Mouse (Mus musculus): ENCODE measurements around the gene Sstr5.

Gene Sstr5

DNA sequence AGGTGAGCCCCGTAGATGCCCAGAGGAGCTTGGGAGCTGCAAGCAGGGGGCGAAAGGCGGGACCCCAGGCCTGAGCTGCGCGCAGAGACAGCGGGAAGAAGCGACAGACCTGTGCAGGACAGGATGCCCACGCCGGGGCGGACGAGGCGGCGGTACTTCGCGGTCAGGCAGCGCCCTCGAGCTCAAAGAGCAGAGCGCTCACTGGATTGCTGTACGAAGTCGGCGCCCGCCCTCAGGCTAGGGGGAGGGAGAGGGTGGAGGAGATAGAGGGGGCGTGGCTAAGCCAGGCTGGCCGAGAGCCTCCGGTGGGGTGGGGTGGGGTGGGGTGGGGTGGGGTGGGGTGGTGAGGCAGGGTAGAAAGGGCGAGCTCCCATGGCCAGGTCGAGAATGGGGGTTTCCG, at the start of gene Sstr5:
Gene Sstr5, minus strand, starts transcription at position 276 of the 400 bp plus-strand sequence.
- no peak for DNase-seq

DNA sequence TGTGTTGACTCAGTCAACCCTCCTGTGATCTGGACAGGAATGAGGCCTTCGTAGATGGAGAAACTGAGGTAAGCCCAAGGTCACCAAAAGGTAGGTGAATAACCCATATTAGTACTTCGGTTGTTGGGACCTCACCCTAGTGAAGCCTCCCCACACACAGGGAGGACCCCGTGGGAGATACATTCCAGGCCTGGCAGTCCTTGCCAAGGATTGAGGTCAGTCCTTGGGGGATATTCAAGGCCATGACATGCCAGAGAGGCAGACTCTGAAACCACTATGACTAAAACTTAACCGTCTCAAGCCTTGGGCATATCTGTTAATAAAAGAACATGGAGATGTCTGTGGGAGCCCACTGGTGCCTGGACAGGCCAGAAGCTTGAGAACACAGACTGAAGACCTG, 44.7 kb upstream of the Sstr5 start:
- DNase-seq, result no peak

DNA sequence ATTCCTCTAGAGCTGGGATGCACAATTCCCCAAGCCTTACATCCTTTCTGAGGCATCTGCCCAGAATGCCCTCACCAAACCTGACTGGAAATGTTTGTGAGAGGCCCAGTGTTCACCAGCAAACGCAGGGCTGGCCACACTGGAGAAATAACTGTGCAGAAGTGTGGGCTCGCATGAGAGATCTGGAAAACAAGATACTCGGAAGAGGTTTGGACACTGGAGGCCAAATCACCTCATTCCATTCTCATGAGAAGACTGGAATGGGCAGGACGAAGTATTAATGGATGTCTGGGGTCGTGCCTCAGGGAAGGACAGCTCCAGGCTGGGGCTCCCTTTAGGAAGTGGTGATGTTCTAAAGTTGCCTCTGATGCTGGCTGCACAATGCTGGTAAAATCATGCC, 43.6 kb upstream of the Sstr5 start:
- no peak for DNase-seq

DNA sequence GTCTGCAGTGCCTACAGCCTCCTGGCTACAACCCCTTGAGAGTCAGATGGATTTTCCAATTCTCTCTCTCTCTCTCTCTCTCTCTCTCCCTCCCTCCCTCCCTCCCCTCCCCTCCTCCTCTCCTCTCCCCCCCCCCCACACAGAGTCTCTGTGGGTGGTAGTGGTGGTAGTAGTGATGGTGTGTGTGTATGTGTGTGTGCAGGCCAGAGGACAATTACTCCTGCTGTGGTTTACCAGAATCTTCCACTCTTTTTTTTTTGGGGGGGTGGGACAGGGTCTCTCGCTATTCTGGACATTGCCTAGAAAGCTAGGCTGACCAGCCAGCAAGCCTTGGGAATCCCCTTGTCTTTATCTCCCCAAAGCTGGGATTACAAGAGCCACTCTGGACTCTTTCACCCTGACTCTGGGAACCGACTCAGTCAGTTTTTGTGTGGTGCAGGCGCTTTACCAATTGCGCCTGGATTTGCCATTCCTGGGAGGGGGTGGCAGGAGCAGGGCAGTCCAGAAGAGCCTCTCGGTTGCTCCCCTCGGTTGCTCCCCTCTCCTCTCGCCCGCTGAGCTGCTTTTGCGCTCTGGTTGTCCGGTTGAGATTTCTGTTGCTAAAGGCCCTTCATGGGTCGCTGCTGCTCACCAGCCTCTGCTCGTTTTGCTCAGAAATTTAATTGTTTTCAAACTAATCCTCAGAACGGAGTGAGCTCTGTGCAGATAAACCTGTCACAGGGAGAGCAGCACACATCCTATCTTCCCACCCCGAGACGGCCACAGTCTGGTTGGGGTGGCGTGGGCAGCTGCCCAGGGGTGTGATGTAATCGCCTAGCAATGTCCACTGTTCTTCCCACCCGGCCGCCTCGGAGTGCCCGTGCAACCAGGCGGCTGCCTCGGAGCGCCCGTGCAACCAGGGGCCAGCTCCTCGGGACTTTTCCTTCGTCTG, 42.1 kb upstream of the Sstr5 start:
- no peak for DNase-seq

DNA sequence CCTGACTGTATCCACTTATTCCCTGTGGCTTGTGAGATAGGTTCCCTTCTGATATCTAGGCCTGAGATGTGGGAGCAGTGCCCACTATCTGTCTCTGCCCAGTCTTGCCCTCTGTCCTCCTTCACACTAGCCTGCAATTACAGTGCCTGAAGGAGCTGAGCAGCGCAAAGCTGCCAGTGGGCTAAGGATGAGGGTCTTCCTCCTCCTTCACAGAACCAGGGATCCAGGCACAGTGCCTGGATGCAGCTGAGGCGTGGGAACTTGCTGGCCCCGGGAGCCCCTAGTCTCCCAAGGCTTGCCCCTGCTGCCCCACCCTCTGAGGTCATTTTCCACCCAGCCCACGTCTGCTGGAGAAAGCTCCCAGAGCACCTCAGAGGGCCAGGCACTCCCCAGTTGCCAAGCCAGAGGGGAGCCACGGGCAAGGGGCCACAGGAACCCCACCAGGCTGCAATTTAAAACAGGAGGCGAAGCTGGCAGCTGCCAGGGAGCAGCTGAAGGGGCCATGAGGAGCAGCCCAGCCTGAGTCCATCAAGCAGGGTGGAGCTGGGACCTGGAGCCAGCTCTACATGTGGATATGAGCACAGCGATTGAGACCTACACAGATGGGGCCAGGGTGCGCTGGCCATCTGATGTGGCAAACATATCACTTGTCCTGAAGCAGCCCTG, 33.4 kb upstream of the Sstr5 start:
- DNase-seq, result no peak

DNA sequence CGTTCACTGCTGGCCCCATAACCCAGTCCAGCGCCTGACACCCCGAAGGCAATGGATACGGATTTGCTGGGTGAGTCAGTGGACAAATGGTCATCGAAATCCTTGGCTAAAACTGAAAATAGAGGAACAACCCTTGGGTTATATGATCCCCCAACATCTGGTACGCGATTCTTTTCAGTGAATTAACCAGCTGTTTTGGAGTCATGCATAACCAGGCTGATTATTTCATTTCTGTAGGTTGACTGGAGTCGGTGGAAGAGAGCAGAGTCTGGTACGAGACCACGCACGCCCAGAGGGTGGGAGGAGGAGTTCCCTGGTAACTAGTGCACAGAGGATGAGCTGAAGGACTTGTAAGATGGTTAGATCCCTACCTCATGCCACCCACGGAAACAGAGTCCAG, 25.0 kb upstream of the Sstr5 start:
- DNase-seq, result no peak

DNA sequence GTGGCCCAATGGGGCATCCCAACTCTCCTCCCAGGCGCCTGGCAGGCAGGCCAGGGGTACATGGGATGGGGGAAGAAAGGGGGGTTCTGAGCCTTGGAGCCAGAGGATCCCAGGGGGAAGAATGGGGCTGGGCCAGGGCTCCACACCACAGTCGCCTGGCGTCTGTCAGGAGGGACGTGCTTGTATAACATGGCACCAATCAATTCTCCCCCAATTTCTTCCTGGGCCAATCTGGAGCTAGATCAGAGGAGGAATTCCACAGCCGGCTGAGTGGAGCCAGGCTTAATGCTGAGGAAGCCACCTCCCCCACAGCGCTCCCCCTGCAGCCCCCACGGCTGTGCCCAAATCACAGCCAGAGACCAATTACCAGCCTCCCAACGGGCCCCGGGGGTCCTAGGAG, 23.4 kb upstream of the Sstr5 start:
- no peak for DNase-seq

DNA sequence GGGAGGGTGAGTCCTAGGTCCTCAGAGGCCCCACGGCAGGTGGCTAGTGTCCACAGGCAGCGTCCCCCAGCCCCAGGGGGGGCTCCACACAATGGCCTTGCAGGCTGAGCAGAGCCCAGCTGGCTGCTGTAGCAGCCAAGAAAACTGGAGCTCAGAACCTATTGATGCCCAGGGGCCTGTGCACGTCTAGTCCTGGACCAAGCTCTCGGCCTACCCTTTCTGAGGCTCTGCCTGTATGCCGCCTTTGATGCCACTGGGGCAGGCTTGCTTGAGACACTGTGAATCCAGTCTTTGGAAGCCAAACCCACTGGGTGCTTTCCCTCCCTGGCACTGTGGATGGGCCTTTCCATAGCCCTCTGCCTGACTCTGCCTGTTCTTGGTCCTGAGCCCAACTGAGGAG, 22.4 kb upstream of the Sstr5 start:
- DNase-seq, result no peak

DNA sequence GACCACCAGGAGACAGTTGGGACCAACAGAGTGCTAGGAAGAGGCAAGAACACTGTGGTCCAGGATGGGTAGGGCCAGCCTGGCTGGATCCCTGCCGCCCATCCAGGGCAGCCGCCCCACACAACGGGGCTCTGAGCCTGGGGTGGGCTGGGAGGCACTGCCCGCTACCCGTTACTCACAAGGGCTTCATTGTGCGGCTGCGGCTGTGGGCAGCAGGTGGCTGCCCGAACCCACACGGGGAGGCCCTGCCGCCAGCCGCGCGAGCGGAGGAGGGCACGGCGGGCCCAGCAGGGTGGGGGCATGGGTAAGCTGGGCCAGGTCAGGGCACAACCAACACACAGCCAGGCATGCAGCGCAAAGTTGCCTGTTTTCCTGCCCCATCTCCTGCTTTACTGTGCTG, 21.1 kb upstream of the Sstr5 start:
- DNase-seq, result no peak

DNA sequence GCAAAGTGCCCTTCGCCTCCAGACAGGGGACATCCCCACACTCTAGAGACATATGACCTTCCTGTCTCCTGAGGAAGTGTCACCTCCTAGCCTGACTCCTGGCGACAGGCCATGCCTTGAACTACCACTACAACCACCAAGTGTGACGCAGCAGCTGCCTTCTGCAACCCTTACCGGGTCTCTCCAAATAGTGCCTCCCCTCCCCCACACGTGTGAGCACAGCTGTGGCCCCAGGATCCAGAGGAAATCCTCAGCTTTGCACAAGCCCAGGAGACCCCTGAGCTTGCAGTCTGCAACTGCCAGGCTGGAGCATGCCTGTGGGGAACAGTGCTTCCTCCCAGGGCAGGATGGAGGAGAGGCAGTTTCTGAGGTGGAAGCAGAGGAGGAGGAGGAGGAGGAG, 19.2 kb upstream of the Sstr5 start:
- DNase-seq, result no peak

DNA sequence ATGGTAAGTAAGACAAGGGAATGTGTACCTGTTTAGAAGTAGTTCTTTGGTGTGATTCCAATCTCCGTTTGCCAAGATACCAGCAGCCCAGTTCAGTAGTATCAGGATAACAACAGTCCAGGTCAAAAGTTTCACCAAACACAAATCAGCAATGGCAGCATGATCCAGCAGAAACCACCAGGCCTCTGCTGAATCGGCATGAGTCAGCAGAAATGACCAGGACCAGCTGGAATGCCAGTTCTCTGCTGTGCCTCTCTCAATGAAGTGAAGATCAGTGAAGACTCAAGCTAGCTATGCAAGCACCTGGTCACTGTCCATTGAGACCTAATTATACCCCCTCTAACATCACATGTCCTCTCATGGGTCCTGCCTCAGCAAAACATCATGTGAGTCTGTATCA, 17.0 kb upstream of the Sstr5 start:
- DNase-seq, result no peak

DNA sequence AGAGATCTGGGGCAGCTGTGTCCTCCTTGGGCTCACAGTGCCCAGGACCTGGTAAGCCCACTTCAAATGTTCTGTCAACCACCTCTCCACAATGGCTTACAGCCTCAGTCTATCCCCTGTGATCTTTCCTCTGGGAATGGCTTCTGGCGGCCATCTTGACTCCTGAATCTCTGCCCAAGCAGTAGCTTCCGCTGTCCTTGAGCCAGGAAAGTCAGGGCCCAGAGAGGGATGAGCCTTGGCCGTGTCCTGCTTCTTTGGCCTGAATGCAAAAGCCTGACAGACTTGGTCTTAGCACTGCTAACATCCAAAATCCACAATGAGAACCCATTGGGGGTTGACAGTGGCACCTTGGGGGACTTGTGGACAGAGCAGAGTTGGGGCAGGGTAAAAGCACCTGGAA, 14.8 kb upstream of the Sstr5 start:
- no peak for DNase-seq

DNA sequence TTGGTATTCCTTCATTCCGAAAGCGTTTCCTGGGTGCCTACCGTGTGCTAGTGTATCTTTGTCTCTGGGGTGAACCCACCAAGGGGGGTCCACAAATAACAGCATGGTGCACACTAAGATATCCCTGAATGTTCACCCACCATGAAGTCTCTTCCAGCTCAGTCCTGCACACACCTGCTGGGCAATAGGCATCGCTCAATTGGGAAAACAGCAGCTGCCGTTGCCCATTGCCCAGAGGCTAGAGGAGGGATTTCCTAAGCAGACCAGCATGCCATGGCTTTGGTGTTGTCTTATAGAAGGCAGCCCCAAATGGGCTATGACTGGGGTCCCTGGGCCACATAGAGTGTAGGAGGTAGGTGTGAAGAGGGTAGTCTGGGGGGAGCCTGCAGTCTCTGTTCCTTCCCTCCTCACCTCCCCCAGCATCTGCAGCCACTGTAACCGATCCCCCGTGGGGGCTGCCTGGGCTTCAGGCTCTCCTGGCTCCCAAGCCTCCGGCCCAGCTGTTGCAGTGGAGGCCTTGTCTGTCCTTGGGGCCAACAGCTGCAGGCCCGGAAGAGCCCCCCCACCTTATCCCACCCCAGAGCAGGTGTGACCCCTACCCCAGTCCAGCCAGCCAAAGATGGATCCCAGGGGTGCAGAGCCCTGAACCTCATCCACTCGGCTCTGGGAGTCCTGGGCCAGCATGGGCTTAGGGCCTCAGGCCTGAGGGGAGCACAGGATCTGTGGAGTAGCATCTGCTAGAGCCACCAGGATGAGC, 13.2 kb upstream of the Sstr5 start:
- DNase-seq, result no peak

DNA sequence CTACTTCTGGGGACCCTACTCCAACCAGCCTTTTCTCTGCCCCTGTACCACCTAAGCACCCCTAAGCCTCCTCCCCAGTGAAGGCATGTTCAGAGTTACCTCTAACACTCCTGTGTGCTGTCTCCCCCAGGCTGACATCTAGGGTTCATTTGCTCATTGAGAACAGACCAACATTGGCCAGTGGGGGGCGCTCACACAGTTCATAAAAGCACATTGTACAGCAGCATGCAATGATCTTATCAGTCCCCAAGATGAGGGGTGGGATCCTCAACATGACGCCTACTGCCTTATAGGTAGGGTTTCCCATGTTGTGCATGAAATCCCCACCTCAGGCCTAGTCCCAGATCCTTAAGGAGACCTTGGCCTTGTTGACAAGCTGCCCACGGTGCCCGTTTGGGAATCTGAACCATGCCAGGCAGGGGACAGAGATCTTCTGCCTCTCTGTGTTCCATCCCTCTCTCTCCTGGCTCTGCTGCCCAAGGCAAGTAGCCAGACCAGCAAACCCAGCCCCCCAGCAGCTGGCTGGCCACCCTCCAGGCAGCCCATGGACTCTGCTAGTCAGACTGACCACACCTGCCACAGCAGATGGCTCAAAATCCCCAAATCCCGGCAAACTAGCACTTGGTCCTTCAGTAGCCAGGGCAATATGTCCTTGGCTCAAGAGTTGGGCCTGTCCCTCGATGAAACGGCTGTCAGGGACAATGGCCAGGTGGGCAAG, 11.9 kb upstream of the Sstr5 start:
- peak; percentile 56 to 58 for DNase-seq

DNA sequence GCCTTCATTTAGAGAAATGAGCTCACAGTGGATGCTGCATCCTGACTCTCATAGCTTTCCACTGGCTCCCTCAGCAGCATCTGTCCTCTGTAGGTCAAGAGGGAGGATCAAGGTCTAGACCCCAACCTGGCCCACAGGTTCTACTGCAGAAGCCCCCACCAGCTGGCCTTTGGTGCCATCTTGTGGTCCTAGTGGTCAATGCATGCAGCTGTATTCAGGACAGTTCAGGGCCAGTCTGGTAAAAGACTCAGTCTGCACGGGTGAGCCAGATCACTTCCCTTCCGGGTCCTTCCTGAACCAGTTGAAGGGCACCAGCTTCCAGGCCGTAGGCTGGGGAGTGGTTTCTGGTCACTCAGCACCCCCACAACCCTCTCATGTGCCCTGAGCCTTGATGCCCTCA, 10.7 kb upstream of the Sstr5 start:
- DNase-seq, result peak; percentile 52 to 54

DNA sequence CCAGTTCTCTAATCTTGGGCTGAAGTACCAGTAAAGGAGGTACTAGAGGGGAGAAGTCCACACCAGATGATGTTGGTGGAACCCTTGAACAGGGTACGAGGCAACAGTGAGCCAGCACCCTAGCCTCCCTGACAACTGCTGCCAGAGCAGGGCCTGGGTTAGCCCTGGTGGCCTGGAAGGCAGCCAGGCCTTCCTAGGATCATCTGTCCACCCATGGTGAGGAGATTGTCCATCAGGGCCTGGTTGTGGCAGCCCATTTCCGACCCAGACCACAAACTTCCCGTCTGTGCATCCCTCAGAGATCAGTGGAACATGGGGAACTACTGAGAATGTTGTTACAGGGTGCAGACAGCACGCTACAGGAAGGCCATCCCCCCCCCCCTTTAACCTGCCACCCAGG, 5.5 kb upstream of the Sstr5 start:
- no peak for DNase-seq

DNA sequence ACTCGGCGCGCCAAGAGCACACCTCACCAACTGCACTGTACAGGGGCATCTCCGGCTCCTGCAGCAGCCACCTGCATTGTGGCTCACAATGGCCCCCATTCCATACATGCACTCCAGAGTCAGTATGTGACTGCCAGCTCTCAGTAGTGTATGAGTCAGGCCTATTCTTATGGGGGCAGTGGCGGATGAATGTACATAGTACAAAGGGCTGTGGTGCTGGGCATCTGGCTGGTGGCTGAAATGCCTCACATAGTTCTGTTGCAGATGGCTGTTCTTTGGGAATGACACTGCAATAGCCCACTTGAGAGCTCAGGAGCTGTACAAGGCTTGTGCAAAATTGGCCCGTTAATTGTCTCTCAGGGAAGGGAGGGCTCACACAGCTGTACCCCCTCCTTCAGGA, 15.0 kb downstream of the Sstr5 start:
- no peak for DNase-seq

DNA sequence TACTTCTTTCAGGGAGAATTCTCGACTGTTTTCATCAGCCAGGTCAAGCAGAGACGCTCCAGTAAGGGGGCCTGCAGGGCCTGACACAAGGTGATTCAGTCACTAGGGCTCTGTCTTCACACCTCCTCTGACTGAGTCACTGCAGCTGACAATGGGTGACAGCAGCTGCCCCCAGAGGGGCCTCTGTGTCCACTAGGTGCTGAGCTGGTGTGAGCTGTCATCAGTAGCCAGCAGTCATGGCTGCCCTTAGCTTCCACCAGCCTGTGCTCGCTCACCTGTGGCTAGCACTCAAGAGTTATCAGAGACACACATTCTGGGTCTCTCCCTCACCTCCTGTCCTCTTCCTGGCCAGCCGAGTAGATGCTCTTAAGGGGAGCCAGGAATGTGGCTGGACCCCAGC, 16.3 kb downstream of the Sstr5 start:
- DNase-seq, result no peak

DNA sequence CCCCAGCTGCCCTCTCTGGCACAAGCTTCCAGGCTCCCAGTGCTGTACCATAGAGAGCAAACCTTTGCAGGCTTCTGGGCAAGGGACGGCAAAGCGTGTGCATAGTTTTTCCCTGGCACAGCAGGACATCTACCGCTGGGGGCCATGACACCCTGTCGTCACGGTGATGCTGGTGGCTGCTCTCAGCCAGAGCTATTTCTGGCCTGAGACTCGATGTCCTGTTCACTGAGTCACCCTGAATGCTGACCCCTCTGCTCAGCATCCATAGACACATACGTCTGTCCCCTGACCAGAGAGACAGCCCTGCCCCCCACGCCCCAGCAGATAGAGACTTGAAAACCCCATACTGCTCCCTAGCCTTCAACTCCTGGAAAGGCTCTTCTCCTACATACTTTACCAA, 16.9 kb downstream of the Sstr5 start:
- DNase-seq, result no peak

DNA sequence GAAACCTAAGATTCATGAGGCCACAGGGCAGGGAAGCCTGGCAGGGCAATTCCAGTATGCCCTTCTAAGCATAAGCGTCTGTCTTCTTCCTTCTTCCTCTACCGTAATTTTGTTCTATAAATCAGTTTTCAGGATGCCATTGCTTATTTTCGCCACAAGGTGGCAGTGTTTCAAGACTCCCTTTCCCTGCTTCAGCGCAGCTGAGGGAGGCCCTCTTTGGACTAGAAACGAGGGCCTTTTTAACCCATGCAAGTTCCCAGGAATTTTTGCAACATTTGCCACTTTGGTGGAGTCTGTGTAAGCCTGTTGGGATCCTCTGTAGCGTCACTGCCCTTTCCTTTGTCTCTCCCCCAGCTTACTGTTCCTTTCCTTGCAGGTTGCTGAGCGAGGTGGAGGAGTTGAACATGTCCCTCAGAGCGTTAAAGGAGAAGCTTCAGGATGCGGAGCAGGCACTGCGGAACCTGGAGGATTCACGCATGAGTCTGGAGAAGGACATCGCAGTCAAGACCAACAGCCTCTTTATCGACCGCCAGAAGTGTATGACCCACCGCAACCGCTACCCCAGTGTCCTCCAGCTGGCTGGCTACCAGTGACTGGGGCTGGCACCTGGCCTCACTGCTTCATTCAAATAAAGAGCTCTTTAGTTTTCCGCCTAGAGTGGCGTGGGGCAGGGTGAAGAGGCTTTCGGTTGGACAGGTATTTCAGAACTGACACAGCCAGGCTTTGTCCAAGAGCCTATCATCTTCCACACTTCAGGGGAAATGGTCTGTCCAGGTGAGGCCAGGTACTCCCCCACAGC, 20.9 kb downstream of the Sstr5 start:
- DNase-seq, result peak; percentile 66 to 68

DNA sequence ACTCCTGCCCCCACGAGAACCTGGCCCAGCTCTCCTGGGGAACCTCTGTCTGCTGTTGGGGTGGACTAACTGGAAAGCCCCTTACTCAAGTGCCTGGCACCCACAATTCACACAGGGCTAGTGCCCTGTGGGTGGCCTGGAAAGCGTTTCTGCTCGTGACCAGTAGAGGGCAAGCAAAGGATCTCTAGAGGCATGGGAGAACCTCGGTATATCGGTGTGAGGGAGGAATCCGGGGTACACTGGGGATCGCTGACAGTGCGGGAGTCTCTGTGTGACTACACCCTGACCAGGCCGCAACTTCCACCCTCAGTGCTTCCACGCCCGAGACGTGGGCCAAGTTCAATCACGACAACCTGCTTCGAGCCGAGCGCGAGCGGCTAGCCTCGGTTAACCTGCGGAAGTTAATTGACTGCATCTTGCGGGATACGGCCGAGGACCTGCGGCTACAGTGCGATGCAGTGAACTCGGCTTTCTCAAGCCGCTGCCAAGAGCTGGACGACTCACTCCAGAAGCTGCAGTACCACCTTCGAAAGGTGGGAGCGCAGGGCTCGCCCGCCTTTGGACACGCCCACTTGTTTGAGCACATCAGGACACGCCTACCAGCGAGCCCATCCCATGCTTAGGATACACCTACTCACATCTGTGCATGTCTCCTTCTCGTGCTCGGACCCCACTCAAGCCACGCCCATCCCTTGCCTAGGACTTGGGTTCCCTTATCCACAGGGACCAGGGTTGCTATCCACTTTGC, 22.6 kb downstream of the Sstr5 start:
- peak; percentile 83 to 85 for DNase-seq
